Comparison of ENCODE assay signal across 22 mouse cellular contexts in genomic region chr10:63272401-63272800, GRCm38 (mm10). TPM values are rescaled to one million over a fixed set of nuclear protein-coding genes. Genes with fewer than 3 reads are reported as not detected.
A peak's percentile ranks its signal among the peaks of the same experiment; 100 is the strongest.
DNase-seq lines count a peak whose midpoint lies in the region; ATAC-seq and TF ChIP-seq lines count a peak whose summit lies in the region.
"Had no signal": no experiment of that assay in that cellular context is flagged by ENCODE, and none has a peak within 500 bp of the region (broad histone marks: within the 10 kb centered on the region; RNA-seq: fewer than 3 reads in every experiment).

No protein-coding gene starts in this region.

- peak; percentile 50 for DNase-seq in MEL (ENCODE audit: low read depth, low spot score)
- no peak for DNase-seq in Muller cell, postnatal 12 days (ENCODE audit: inconsistent ontology term)
- DNase-seq in urinary bladder, postnatal 14 days (ENCODE audit: low spot score): no peak
- no peak for DNase-seq in frontal cortex, postnatal 10 days (ENCODE audit: low spot score in 2 of 2)
- DNase-seq: adrenal gland, postnatal 36 days; cerebellum, adult 2 months; cerebellum, postnatal 36 days; heart, postnatal 14 days; layer of hippocampus, postnatal 36 days; lung, postnatal 4 days; right cerebral cortex, adult 18-20 months had no signal

- no peak for TF ChIP-seq CTCF in MEL (IDR thresholded peaks at IDR 0.05 in 2 of 3, conservative IDR thresholded peaks at IDR 0.05 in 1 of 3; ENCODE audit: control insufficient read depth in 1 of 3, insufficient read depth in 1 of 3, low read depth in 2 of 3, low read length in 3 of 3, poor library complexity in 1 of 3, severe bottlenecking in 1 of 3)

- H3K27ac ChIP-seq in MEL (ENCODE audit: control insufficient read depth, low read depth, low read length): peak overlapping the region; percentile 27; the same call in 1 of the 2 replicates
- H3K27ac ChIP-seq in liver, embryonic 12.5 days: peak overlapping the region; percentile 86
- H3K27ac ChIP-seq: forebrain, embryonic 13.5 days; hindbrain, embryonic 13.5 days; kidney, postnatal 0 days; limb, embryonic 13.5 days; lung, embryonic 15.5 days; neural tube, embryonic 12.5 days had no signal

- H3K36me3 ChIP-seq in MEL (ENCODE audit: control insufficient read depth in 1 of 2, insufficient read depth in 2 of 2, low read length in 2 of 2): peaks cover 22 to 43% of the 10 kb centered on the region in 2 experiments
- peaks cover 65% of the 10 kb centered on the region for H3K36me3 ChIP-seq in liver, embryonic 12.5 days
- peaks cover 71% of the 10 kb centered on the region for H3K36me3 ChIP-seq in megakaryocyte, embryonic 14.5 days (replicated peaks; ENCODE audit: low read length)

- H3K9ac ChIP-seq in MEL (ENCODE audit: control insufficient read depth, low read depth, low read length, poor library complexity, severe bottlenecking): no peak overlapping the region
- H3K9ac ChIP-seq in liver, embryonic 12.5 days: peak overlapping the region; percentile 53; the same call in 1 of the 2 replicates
- H3K9ac ChIP-seq: forebrain, embryonic 13.5 days; hindbrain, embryonic 13.5 days; limb, embryonic 13.5 days; lung, embryonic 15.5 days; neural tube, embryonic 12.5 days had no signal

- H3K9me3 ChIP-seq in MEL (replicated peaks; ENCODE audit: insufficient read depth, low read length): no peaks in the 10 kb centered on the region
- H3K9me3 ChIP-seq in liver, embryonic 12.5 days (replicated peaks): no peaks in the 10 kb centered on the region
- H3K9me3 ChIP-seq in megakaryocyte, embryonic 14.5 days: no peaks in the 10 kb centered on the region
- H3K9me3 ChIP-seq: forebrain, embryonic 13.5 days; hindbrain, embryonic 13.5 days; limb, embryonic 13.5 days; lung, embryonic 15.5 days; neural tube, embryonic 12.5 days had no signal

- peaks cover 16 to 19% of the 10 kb centered on the region in 2 experiments for H3K4me1 ChIP-seq in MEL (ENCODE audit: control insufficient read depth in 1 of 2, insufficient read depth in 2 of 2, low read length in 2 of 2)
- peaks cover 63% of the 10 kb centered on the region for H3K4me1 ChIP-seq in liver, embryonic 12.5 days
- peaks cover 39% of the 10 kb centered on the region for H3K4me1 ChIP-seq in megakaryocyte, embryonic 14.5 days
- H3K4me1 ChIP-seq: forebrain, embryonic 13.5 days; hindbrain, embryonic 13.5 days; limb, embryonic 13.5 days; lung, embryonic 15.5 days; neural tube, embryonic 12.5 days had no signal

- no peak for TF ChIP-seq RAD21 in MEL (IDR thresholded peaks at IDR 0.05; ENCODE audit: low read depth, low read length)

- no peaks in the 10 kb centered on the region for H3K27me3 ChIP-seq in MEL (ENCODE audit: control insufficient read depth in 1 of 2, insufficient read depth in 2 of 2, low read length in 2 of 2)
- no peaks in the 10 kb centered on the region for H3K27me3 ChIP-seq in liver, embryonic 12.5 days (replicated peaks)
- no peaks in the 10 kb centered on the region for H3K27me3 ChIP-seq in megakaryocyte, embryonic 14.5 days (replicated peaks)
- H3K27me3 ChIP-seq: forebrain, embryonic 13.5 days; hindbrain, embryonic 13.5 days; limb, embryonic 13.5 days; lung, embryonic 15.5 days; neural tube, embryonic 12.5 days had no signal

- TF ChIP-seq EP300 in MEL (IDR thresholded peaks at IDR 0.05; ENCODE audit: low read depth in 1 of 2, low read length in 2 of 2): no peak

- peaks cover 5% of the 10 kb centered on the region for H3K79me2 ChIP-seq in MEL (ENCODE audit: control insufficient read depth, insufficient read depth, low read length, poor library complexity)

- TF ChIP-seq POLR2A in MEL (IDR thresholded peaks at IDR 0.05; ENCODE audit: control insufficient read depth in 1 of 2, insufficient read depth in 1 of 2, low read depth in 1 of 2, low read length in 2 of 2, poor library complexity in 1 of 2): no peak

- H3K4me3 ChIP-seq in MEL (ENCODE audit: control insufficient read depth in 1 of 2, insufficient read depth in 1 of 2, low read depth in 2 of 2, low read length in 2 of 2): no peak overlapping the region
- peak overlapping the region; percentile 5 for H3K4me3 ChIP-seq in liver, embryonic 12.5 days
- peak overlapping the region; percentile 28 for H3K4me3 ChIP-seq in megakaryocyte, embryonic 14.5 days (replicated peaks)
- H3K4me3 ChIP-seq: forebrain, embryonic 13.5 days; hindbrain, embryonic 13.5 days; limb, embryonic 13.5 days; lung, embryonic 15.5 days; neural tube, embryonic 12.5 days had no signal

- ATAC-seq in erythroblast, adult 5-6 weeks (replicated peaks; ENCODE audit: low FRiP score, poor library complexity, severe bottlenecking): peak; percentile 72
- peak; percentile 73 for ATAC-seq in liver, embryonic 12.5 days
- ATAC-seq: forebrain, embryonic 13.5 days had no signal

- peak overlapping the region; percentile 48 for H3K4me2 ChIP-seq in liver, embryonic 12.5 days
- H3K4me2 ChIP-seq: forebrain, embryonic 13.5 days; heart, embryonic 11.5 days; hindbrain, embryonic 13.5 days; limb, embryonic 13.5 days; lung, embryonic 15.5 days; midbrain, embryonic 11.5 days; neural tube, embryonic 12.5 days had no signal

TF ChIP-seq in MEL, 35 proteins besides CTCF, POLR2A, EP300 and RAD21:
- no peak for TF ChIP-seq CHD1 (IDR thresholded peaks at IDR 0.05; ENCODE audit: low read depth, low read length)

RNA-seq across cellular contexts. Expression of gene Herc4, which starts 28.8 kb away (rescaled TPM):
- 37.1 and 38.6 TPM in 2 replicates for total RNA-seq in MEL (2012; rRNA removed)
- polyA plus RNA-seq in MEL (2012; ENCODE audit: insufficient read depth in 1 of 2, insufficient read length in 2 of 2, low read depth in 1 of 2, low replicate concordance in 2 of 2, missing spikeins in 1 of 2): 100 to 1,000 TPM in 1 of 2 experiments, 10 to 100 TPM in 1; 57.1 to 140 TPM
- 88.8 and 116 TPM in 2 replicates for total RNA-seq in erythroblast, adult 5-6 weeks (2015; ENCODE audit: low replicate concordance)
- total RNA-seq in erythroblast, adult 5-6 weeks (2017; ENCODE audit: low replicate concordance): 84.1 and 89.2 TPM in 2 replicates
- polyA plus RNA-seq in liver, embryonic 12.5 days (2016; fragmentation: Nextera tagmentation; extraction: Ambion mirVana): 36.3 and 38.4 TPM in 2 replicates
- polyA plus RNA-seq in megakaryocyte, embryonic 14.5 days (2012; ENCODE audit: insufficient read depth, low replicate concordance): 8.2 TPM in 1 of 2 replicates, not detected in the other

Comparison
In these comparisons a context has a peak if more than half of its experiments do, and no peak if none do; other contexts are left out.
1. H3K4me3 ChIP-seq: peak in liver, embryonic 12.5 days (single experiment) and megakaryocyte, embryonic 14.5 days (single experiment); none in MEL (0 of 2).